Mouse (Mus musculus) limb, embryonic 14.5 days (tissue): Measurements from ENCODE around the gene Fastk. TPM values are rescaled to one million over a fixed set of nuclear protein-coding genes. Genes with fewer than 3 reads are reported as not detected.

Source experiments
- ATAC-seq: fragments of 200-750 bp; cut with Nextera tagmentation; 2 replicates; pipeline ENCODE4 v1.8.0; 2017; ENCODE audit warnings: low read depth, moderate number of reproducible peaks, moderate TSS enrichment; ENCODE audit not compliant: low FRiP score
- DNase-seq: peaks from one replicate; pipeline ENCODE4 v3.0.0-alpha.2; 2015; ENCODE audit warnings: low spot score
- H3K27ac ChIP-seq: fragments of 300-500 bp; sonication (generic); replicated peaks from 2 replicates; pipeline ENCODE4 v1.5.1; 2014; ENCODE audit warnings: low read depth, mild to moderate bottlenecking, low read length, moderate library complexity, mixed read lengths
- H3K27me3 ChIP-seq: fragments of 300-500 bp; sonication (generic); 2 replicates; pipeline ENCODE4 v1.6.1; 2014; ENCODE audit warnings: low read length, mixed read lengths; ENCODE audit not compliant: control insufficient read depth, insufficient read depth
- H3K36me3 ChIP-seq: fragments of 300-500 bp; sonication (generic); 2 replicates; pipeline ENCODE4 v1.6.1; 2014; ENCODE audit warnings: mild to moderate bottlenecking, low read length, moderate library complexity, mixed read lengths; ENCODE audit not compliant: control insufficient read depth, insufficient read depth
- H3K4me1 ChIP-seq: fragments of 300-500 bp; sonication (generic); 2 replicates; pipeline ENCODE4 v1.6.1; 2014; ENCODE audit warnings: antibody characterized with exemption, low read length, mixed read lengths; ENCODE audit not compliant: control insufficient read depth, insufficient read depth
- H3K4me2 ChIP-seq: fragments of 300-500 bp; sonication (generic); replicated peaks from 2 replicates; pipeline ENCODE4 v1.6.1; 2014; ENCODE audit warnings: low read depth, mild to moderate bottlenecking, low read length, moderate library complexity; ENCODE audit not compliant: severe bottlenecking
- H3K4me3 ChIP-seq: fragments of 300-500 bp; sonication (generic); replicated peaks from 2 replicates; pipeline ENCODE4 v1.5.1; 2014; ENCODE audit warnings: low read length
- H3K9ac ChIP-seq: fragments of 300-500 bp; sonication (generic); 2 replicates; pipeline ENCODE4 v1.6.1; 2014; ENCODE audit warnings: mild to moderate bottlenecking, low read depth, low read length, moderate library complexity; ENCODE audit not compliant: severe bottlenecking
- H3K9me3 ChIP-seq: fragments of 300-500 bp; sonication (generic); 2 replicates; pipeline ENCODE4 v1.6.1; 2016; ENCODE audit warnings: low read length; ENCODE audit not compliant: control insufficient read depth
- POLR2A ChIP-seq: fragments of 200-500 bp; IDR thresholded peaks from 2 replicates; pipeline ENCODE4 v1.8.0; 2012; ENCODE audit warnings: inconsistent platforms, mild to moderate bottlenecking, moderate library complexity, borderline replicate concordance; ENCODE audit not compliant: insufficient read depth, insufficient read length; ENCODE audit errors: extremely low read depth
- WGBS: fragments of 180-500 bp; shearing (Covaris S2); extraction: QIAGEN DNeasy Blood & Tissue Kit; methylation state at CpG from one replicate; pipeline ENCODE4 v1.1.7; 2014; 5-methylcytosine and 5-hydroxymethylcytosine counted together
- polyA plus RNA-seq, 2 experiments: library from polyadenylated mRNA; depleted of rRNA in 1 of 2; stranded (reverse) in 1 of 2; unstranded in 1 of 2; fragments of >200 nt; fragmentation: Nextera tagmentation in 1 of 2; extraction: Ambion mirVana in 1 of 2; gene quantifications; 2 replicates each; pipeline versions ENCODE4 v1.2.1 to v1.2.3; 2012 to 2014

Gene Fastk
- polyA plus RNA-seq, 2 experiments: 120 to 295 TPM

GRCm38 (mm10) chr5:24442029-24442428 is 3.1 kb downstream of the Fastk start:
- peaks cover 61% of the 10 kb centered on the region for H3K36me3 ChIP-seq
- WGBS: 83% methylated on average over 9 of the region's 9 CpGs
- no peak overlapping the region for H3K9ac ChIP-seq
- H3K9me3 ChIP-seq: no peaks in the 10 kb centered on the region
- no peak for TF ChIP-seq POLR2A
- no peak for ATAC-seq
- H3K4me1 ChIP-seq: peaks cover 13% of the 10 kb centered on the region
- no peak overlapping the region for H3K4me3 ChIP-seq
- H3K27me3 ChIP-seq: no peaks in the 10 kb centered on the region
- H3K27ac ChIP-seq: no peak overlapping the region
- DNase-seq: no peak
- H3K4me2 ChIP-seq: no peak overlapping the region

- no peak for ATAC-seq
- H3K9me3 ChIP-seq: no peaks in the 10 kb centered on the region
- H3K27me3 ChIP-seq: no peaks in the 10 kb centered on the region
- H3K4me2 ChIP-seq: no peak overlapping the region
- DNase-seq: no peak
- WGBS: 94% methylated on average over 8 of the region's 8 CpGs
- H3K9ac ChIP-seq: no peak overlapping the region
- no peak overlapping the region for H3K27ac ChIP-seq
- no peak overlapping the region for H3K4me3 ChIP-seq
- no peak for TF ChIP-seq POLR2A
- H3K4me1 ChIP-seq: peaks cover 10% of the 10 kb centered on the region
- H3K36me3 ChIP-seq: peaks cover 69% of the 10 kb centered on the region
Measured at GRCm38 (mm10) chr5:24441187-24441586, 3.9 kb downstream of the Fastk start.

- peaks cover 96% of the 10 kb centered on the region for H3K36me3 ChIP-seq
- no peak overlapping the region for H3K4me2 ChIP-seq
- DNase-seq: no peak
- H3K4me1 ChIP-seq: no peaks in the 10 kb centered on the region
- H3K4me3 ChIP-seq: no peak overlapping the region
- no peak for TF ChIP-seq POLR2A
- no peaks in the 10 kb centered on the region for H3K9me3 ChIP-seq
- 88% methylated on average over 8 of the region's 8 CpGs for WGBS
- H3K27ac ChIP-seq: no peak overlapping the region
- H3K9ac ChIP-seq: no peak overlapping the region
- no peak for ATAC-seq
- H3K27me3 ChIP-seq: no peaks in the 10 kb centered on the region
Measured at GRCm38 (mm10) chr5:24433993-24434392, 11.1 kb downstream of the Fastk start.

GRCm38 (mm10) chr5:24428596-24428995 is 16.5 kb downstream of the Fastk start:
- H3K9me3 ChIP-seq: no peaks in the 10 kb centered on the region
- peaks cover 47% of the 10 kb centered on the region for H3K36me3 ChIP-seq
- DNase-seq (no peak), ATAC-seq (no peak)
- no peak overlapping the region for H3K4me3 ChIP-seq
- no peak for TF ChIP-seq POLR2A
- no peak overlapping the region for H3K27ac ChIP-seq
- peak overlapping the region; percentile 94 for H3K4me2 ChIP-seq
- H3K4me1 ChIP-seq: peaks cover 33% of the 10 kb centered on the region
- no peaks in the 10 kb centered on the region for H3K27me3 ChIP-seq
- peak overlapping the region; percentile 28; the same call in 1 of the 2 replicates for H3K9ac ChIP-seq
- WGBS: 16% methylated on average over 7 of the region's 9 CpGs

GRCm38 (mm10) chr5:24427981-24428402 is 17.1 kb downstream of the Fastk start:
- no peak for TF ChIP-seq POLR2A
- 9% methylated on average over 15 of the region's 15 CpGs for WGBS

GRCm38 (mm10) chr5:24427285-24427633 is 17.8 kb downstream of the Fastk start:
- H3K27me3 ChIP-seq: no peaks in the 10 kb centered on the region
- H3K36me3 ChIP-seq: peaks cover 34% of the 10 kb centered on the region
- no peak overlapping the region for H3K9ac ChIP-seq
- H3K4me2 ChIP-seq: peak overlapping the region; percentile 94
- H3K27ac ChIP-seq: no peak overlapping the region
- DNase-seq (no peak), ATAC-seq (no peak)
- peak overlapping the region; percentile 68 for H3K4me3 ChIP-seq
- H3K9me3 ChIP-seq: no peaks in the 10 kb centered on the region
- 15% methylated on average over 12 of the region's 12 CpGs for WGBS
- no peak for TF ChIP-seq POLR2A
- H3K4me1 ChIP-seq: peaks cover 40% of the 10 kb centered on the region

More at GRCm38 (mm10) chr5:24427981-24428402, 17.1 kb downstream of the Fastk start:
- H3K27ac ChIP-seq: no peak overlapping the region
- no peaks in the 10 kb centered on the region for H3K27me3 ChIP-seq
- no peak for DNase-seq
- H3K9me3 ChIP-seq: no peaks in the 10 kb centered on the region
- H3K4me3 ChIP-seq: 0 out of 2 replicates have a peak overlapping the region, but pooled peaks have one; percentile 1
- ATAC-seq: no peak
- peak overlapping the region; percentile 28; the same call in 1 of the 2 replicates for H3K9ac ChIP-seq
- peak overlapping the region; percentile 94 for H3K4me2 ChIP-seq
- peaks cover 33% of the 10 kb centered on the region for H3K4me1 ChIP-seq
- H3K36me3 ChIP-seq: peaks cover 41% of the 10 kb centered on the region
